Mouse (Mus musculus) bone marrow macrophage, adult 2 months (primary cell): ENCODE data around the gene Pkp1.

Experiments used
- CTCF ChIP-seq: IDR thresholded peaks from 2 replicates; pipeline ENCODE4 v1.5.1; 2012; ENCODE audit warnings: low read depth, mild to moderate bottlenecking, low read length, moderate library complexity
- POLR2A ChIP-seq: IDR thresholded peaks from 2 replicates; pipeline ENCODE4 v1.6.1; 2012; ENCODE audit warnings: mild to moderate bottlenecking, low read depth, low read length, borderline replicate concordance

GRCm38 (mm10) chr1:135895367-135895766 lies 23.6 kb downstream of the Pkp1 start:
- TF ChIP-seq CTCF (no peak), POLR2A (no peak)
